Mouse (Mus musculus): ENCODE data around the gene Ndufaf8.

Gene Ndufaf8

DNA sequence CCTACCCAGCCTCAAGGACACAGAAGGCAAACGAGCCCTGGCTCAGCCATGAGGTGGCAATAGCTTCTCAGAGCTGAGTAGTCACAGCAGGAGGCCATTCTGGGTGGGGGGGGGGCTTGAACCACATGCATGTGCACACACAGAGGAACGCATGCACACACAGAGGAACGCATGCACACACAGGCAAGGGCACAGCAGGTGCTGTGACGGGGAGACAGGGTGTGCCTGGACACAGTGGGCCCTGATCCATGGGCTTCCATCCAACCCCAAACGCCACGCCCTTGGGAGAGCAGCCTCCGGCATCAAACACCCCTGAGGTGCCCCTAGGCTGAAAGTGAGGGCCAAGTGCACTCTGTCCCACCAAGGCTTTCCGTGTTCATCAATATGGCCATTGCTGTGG lies 37.5 kb downstream of the Ndufaf8 start:
- no peak for DNase-seq

GRCm38 (mm10) chr11:120136796-120137624 lies 38.3 kb downstream of the Ndufaf8 start:
- no peak for DNase-seq

- no peak for DNase-seq
Measured at GRCm38 (mm10) chr11:120137625-120138004, 38.9 kb downstream of the Ndufaf8 start.

DNA sequence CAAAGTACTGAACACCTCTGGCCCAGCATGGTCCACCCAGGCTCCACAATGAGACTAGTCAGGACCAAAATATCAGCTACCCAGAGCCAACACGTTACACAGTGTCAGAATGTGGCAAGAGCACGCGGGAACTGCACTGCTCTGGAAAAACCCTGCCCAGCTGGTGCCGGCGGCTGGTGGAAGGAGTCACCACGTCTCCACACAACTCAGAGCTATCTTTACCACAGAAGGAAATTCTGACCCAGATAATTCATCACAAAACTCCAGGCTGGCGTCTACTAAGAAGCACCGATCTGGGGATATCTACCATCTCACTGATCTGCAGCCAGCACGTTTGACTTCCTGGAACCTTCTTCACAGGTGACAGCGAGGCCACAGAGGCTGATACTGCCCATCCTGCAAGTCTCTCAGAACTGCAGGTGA lies 40.6 kb downstream of the Ndufaf8 start:
- DNase-seq: no peak

DNA sequence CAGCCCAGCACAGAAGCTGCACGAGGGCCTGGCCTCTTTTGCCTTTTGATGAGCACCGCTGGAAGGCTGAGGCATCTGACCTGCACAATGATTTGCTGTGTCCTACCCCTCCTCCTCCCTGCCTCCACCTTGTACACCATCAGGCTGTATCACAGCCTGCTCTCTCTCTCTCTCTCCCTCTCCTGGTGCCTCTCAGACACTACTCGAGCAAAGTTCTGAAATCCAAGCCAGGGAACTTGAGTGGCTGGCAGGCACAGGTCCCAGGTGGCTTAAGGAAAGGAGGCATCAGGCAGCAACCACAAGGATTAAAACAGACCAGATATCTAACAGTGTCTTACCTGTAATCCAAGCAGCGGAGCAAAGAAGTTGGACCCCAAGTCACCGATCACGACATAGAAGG lies 41.5 kb downstream of the Ndufaf8 start:
- no peak for DNase-seq

DNA sequence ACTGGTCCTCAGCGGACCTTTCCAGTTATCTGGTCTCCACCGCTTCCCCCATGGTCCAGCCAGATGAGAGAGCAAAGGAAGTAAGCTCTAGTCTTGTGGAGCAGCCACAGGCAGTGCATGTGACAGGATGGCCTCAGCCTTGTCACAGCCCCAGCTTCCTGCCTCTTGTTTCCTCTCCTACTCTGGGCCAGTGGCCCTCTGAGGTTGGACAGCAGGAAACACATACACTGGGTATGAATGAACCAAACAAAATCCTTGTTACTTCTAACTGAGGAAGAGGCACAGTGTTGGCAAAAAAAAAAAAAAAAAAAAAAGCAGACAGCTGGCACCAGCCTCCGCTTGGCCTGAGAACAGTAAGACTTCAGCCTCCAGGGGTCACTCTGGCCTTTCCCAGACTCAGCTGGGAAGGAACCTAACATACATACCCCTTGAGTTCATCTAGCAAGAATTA lies 43.9 kb downstream of the Ndufaf8 start:
- DNase-seq: no peak

DNA sequence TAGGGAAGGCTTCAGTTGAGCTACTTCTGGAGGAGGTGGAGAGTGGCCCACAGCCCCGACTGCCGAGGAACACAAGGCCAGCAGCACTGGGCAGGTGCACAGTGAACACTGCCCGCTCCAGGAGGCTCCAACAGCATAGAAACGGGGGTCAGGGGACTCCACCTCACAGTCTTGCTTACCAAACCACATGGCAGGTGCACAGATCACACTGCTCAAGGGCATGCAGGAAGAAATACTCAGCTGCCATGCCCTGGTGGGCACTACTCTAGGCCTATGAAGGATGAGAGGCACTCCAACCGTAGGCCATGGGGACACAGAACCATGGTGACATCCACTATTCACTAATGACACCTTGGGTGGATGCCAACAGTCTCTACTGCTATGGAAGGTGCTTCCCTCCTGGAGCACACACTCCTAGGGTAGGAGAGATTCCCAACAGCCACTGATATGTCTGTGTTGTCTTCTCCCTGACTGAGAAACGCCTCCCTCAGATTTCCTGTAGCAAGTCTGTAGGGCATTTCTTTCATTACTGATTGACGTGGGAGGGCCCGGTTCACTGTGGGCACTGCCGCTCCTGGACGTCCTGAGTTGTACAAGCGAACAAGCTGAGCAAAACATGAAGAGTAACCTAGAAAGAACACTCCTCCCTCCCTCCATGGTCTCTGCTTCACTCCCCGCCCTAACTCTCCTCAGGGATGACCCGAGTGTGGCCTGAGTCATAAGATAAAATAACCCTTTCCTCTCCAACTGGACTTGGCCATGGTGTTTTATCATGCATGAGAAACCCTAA lies 45.2 kb downstream of the Ndufaf8 start:
- no peak for DNase-seq

- DNase-seq: no peak
Measured at GRCm38 (mm10) chr11:120148201-120148855, 49.6 kb downstream of the Ndufaf8 start.

DNA sequence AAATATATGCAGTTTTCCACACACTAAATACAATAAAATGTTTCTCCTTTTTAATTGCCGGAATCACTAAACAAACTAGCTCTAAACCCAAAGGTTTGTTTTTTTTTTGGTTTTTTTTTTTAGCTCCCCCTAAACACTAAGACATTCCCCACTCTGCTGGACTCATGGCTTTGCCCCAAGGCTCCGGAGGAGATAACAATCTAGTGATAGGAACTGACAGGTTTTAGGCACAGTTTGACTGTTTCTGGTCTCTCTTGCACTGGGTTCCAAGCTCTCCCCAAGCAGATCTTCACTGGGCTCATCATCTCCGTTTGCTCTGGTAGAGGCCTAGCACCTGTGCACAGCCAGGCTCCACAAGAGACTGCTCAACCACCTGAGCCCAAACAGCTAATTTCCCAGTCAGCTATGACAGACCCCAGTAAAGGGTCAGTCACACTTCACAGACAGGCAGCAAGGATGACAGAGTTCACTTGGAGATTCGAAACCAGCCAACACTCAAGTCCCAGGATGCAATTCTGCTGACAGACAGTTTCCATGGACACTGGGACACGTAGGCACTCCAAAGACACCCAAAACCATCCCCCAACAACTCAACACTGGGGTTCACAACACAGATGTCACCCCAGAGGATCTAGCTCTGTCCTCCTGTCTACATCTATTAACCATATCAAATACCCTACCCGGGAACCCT lies 50.9 kb downstream of the Ndufaf8 start:
- peak; percentile 28 for DNase-seq
